Mouse (Mus musculus) adrenal gland, adult 10 weeks (tissue): Measurements from ENCODE around the gene Gm2056. TPM values are rescaled to one million over a fixed set of nuclear protein-coding genes. Genes with fewer than 3 reads are reported as not detected.

Experiments
- polyA plus RNA-seq: library from polyadenylated mRNA; stranded (reverse); fragments of 350-450 nt; fragmentation: Illumina TruSeq; extraction: RNeasy Lipid Tissue Mini Kit (QIAGEN cat#74804); gene quantifications from one replicate; pipeline ENCODE4 v1.2.3, GENCODE M21; 2014; ENCODE audit warnings: low read depth, low replicate concordance

The Gm2056 gene
- polyA plus RNA-seq = not detected

GRCm38 (mm10) chr12:88026704-88027103, at the start of gene Gm2056:
TSS of gene Gm2056 (plus strand) at chr12:88027004.

DNA sequence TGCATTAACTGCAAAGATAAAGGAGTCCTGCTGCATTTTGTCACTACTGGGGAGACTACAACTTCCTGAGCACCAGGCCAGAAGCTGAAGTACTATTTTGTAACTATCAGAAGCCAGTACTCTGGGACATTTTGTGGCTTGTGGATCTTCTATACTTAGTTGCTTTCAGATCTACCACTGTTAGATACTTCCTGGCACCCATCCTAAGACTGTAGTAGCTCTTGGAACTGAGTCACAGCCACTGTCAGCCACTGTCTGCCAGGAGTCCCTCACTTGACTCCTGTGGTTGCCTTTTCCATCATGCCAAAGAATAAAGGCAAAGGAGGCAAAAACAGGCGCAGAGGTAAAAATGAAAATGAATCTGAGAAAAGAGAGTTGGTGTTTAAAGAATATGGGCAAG, 15.3 kb upstream of the Gm2056 start, which contains the start of gene Gm2075:
Gm2075 (plus strand) TSS at position 301 of the 400 bp plus-strand sequence.

GRCm38 (mm10) chr12:88018671-88019070, 8.1 kb upstream of the Gm2056 start, which contains the start of gene Gm6803:
TSS of gene Gm6803 (minus strand) at chr12:88018771.

Other genes starting within 250 kb of the Gm2056 start
- not detected for gene Gm21936, start 231.5 kb upstream of the Gm2056 start, polyA plus RNA-seq
- gene BB287469, start 210.4 kb upstream of the Gm2056 start, polyA plus RNA-seq = not detected
- gene Gm2001, start 184.7 kb upstream of the Gm2056 start, polyA plus RNA-seq = not detected
- gene Gm2016, start 152.9 kb upstream of the Gm2056 start, polyA plus RNA-seq = not detected
- gene Gm2022, start 131.6 kb upstream of the Gm2056 start, polyA plus RNA-seq = not detected
- not detected for gene Gm2035, start 107.1 kb upstream of the Gm2056 start, polyA plus RNA-seq
- not detected for gene Gm2042, start 72.9 kb upstream of the Gm2056 start, polyA plus RNA-seq
- gene Gm2075, start 15.2 kb upstream of the Gm2056 start, polyA plus RNA-seq = not detected
- gene Gm6803, start 8.2 kb upstream of the Gm2056 start, polyA plus RNA-seq = not detected
- not detected for gene Gm16368, start 56.7 kb downstream of the Gm2056 start, polyA plus RNA-seq
- gene Gm10436, start 155.1 kb downstream of the Gm2056 start, polyA plus RNA-seq = not detected
- not detected for gene Gm8332, start 223.1 kb downstream of the Gm2056 start, polyA plus RNA-seq
- not detected for gene Gm5662, start 247.5 kb downstream of the Gm2056 start, polyA plus RNA-seq